Mouse (Mus musculus) neural tube, embryonic 15.5 days (tissue): Measurements from ENCODE around the gene Bloc1s2. TPM values are rescaled to one million over a fixed set of nuclear protein-coding genes. Genes with fewer than 3 reads are reported as not detected.

Source experiments
- ATAC-seq: fragments of 200-750 bp; cut with Nextera tagmentation; 2 replicates; pipeline ENCODE4 v1.8.0; 2017; ENCODE audit warnings: mild to moderate bottlenecking, moderate TSS enrichment, moderate library complexity; ENCODE audit not compliant: low FRiP score
- H3K27ac ChIP-seq: fragments of 300-500 bp; sonication (generic); replicated peaks from 2 replicates; pipeline ENCODE4 v1.5.1; 2015; ENCODE audit warnings: mild to moderate bottlenecking, inconsistent platforms
- H3K27me3 ChIP-seq: fragments of 300-500 bp; sonication (generic); replicated peaks from 2 replicates; pipeline ENCODE4 v1.6.1; 2015; ENCODE audit warnings: inconsistent platforms
- H3K36me3 ChIP-seq: fragments of 300-500 bp; sonication (generic); 2 replicates; pipeline ENCODE4 v1.6.1; 2015; ENCODE audit warnings: inconsistent platforms
- H3K4me1 ChIP-seq: fragments of 300-500 bp; sonication (generic); 2 replicates; pipeline ENCODE4 v1.6.1; 2015; ENCODE audit warnings: inconsistent platforms
- H3K4me2 ChIP-seq: fragments of 300-500 bp; sonication (generic); 2 replicates; pipeline ENCODE4 v1.6.1; 2015; ENCODE audit warnings: inconsistent platforms, mild to moderate bottlenecking, moderate library complexity
- H3K4me3 ChIP-seq: fragments of 300-500 bp; sonication (generic); replicated peaks from 2 replicates; pipeline ENCODE4 v1.5.1; 2015; ENCODE audit warnings: mild to moderate bottlenecking, inconsistent platforms
- H3K9ac ChIP-seq: fragments of 300-500 bp; sonication (generic); replicated peaks from 2 replicates; pipeline ENCODE4 v1.6.1; 2015; ENCODE audit warnings: mild to moderate bottlenecking, inconsistent platforms
- H3K9me3 ChIP-seq: fragments of 300-500 bp; sonication (generic); replicated peaks from 2 replicates; pipeline ENCODE4 v1.6.1; 2016; ENCODE audit warnings: inconsistent platforms
- WGBS: fragments of 180-500 bp; shearing (Covaris S2); methylation state at CpG from one replicate; pipeline ENCODE4 v1.1.7; 2015; ENCODE audit warnings: mixed read lengths; 5-methylcytosine and 5-hydroxymethylcytosine counted together
- polyA plus RNA-seq: library from polyadenylated mRNA; unstranded; fragments of >200 nt; fragmentation: Nextera tagmentation; extraction: Ambion mirVana; gene quantifications from 2 replicates; pipeline ENCODE4 v1.2.1, GENCODE M21; 2015

Bloc1s2 gene
- polyA plus RNA-seq, 1 experiment from 2014 or later, result 169 TPM

- Histone ChIP-seq H3K4me2 (no peak overlapping the region), H3K9ac (no peak overlapping the region), H3K4me3 (no peak overlapping the region), H3K36me3 (no peaks in the 10 kb centered on the region), H3K27me3 (peaks cover 37% of the 10 kb centered on the region), H3K4me1 (no peaks in the 10 kb centered on the region), H3K9me3 (no peaks in the 10 kb centered on the region), H3K27ac (no peak overlapping the region)
- ATAC-seq, result no peak
- 81% methylated on average over 5 of the region's 5 CpGs for WGBS
These were observed 7.5 kb upstream of the Bloc1s2 start for GRCm38 (mm10) chr19:44153781-44154180.

- H3K4me2 ChIP-seq, result no peak overlapping the region
- H3K4me1 ChIP-seq, result peaks cover 21% of the 10 kb centered on the region
- ATAC-seq, result no peak
- no peak overlapping the region for H3K9ac ChIP-seq
- H3K9me3 ChIP-seq, result no peaks in the 10 kb centered on the region
- H3K4me3 ChIP-seq, result no peak overlapping the region
- H3K36me3 ChIP-seq, result no peaks in the 10 kb centered on the region; the same call in none of the 2 replicates
- WGBS, result 82% methylated on average over 2 of the region's 2 CpGs
- no peak overlapping the region for H3K27ac ChIP-seq
- peaks cover 27% of the 10 kb centered on the region for H3K27me3 ChIP-seq
These were observed 2.7 kb upstream of the Bloc1s2 start for GRCm38 (mm10) chr19:44148991-44149390.

GRCm38 (mm10) chr19:44148345-44148744 is 2.1 kb upstream of the Bloc1s2 start:
- no peak for ATAC-seq
- 35% methylated on average over 2 of the region's 2 CpGs for WGBS
- no peak overlapping the region for H3K9ac ChIP-seq
- peaks cover 21% of the 10 kb centered on the region for H3K4me1 ChIP-seq
- peaks cover 23% of the 10 kb centered on the region for H3K27me3 ChIP-seq
- H3K4me2 ChIP-seq, result no peak overlapping the region
- peaks cover 6% of the 10 kb centered on the region for H3K36me3 ChIP-seq
- no peaks in the 10 kb centered on the region for H3K9me3 ChIP-seq
- H3K4me3 ChIP-seq, result no peak overlapping the region
- no peak overlapping the region for H3K27ac ChIP-seq

GRCm38 (mm10) chr19:44146951-44147350 is 705 bp upstream of the Bloc1s2 start:
- WGBS, result 98% methylated on average over 8 of the region's 8 CpGs
- Histone ChIP-seq H3K9ac (no peak overlapping the region), H3K27me3 (peaks cover 13% of the 10 kb centered on the region), H3K4me2 (no peak overlapping the region), H3K9me3 (no peaks in the 10 kb centered on the region), H3K4me3 (no peak overlapping the region), H3K36me3 (peaks cover 20% of the 10 kb centered on the region), H3K27ac (no peak overlapping the region), H3K4me1 (peaks cover 21% of the 10 kb centered on the region)
- no peak for ATAC-seq

GRCm38 (mm10) chr19:44146568-44146879 is 278 bp upstream of the Bloc1s2 start:
- WGBS, result 65% methylated on average over 9 of the region's 9 CpGs
- Histone ChIP-seq H3K27me3 (peaks cover 12% of the 10 kb centered on the region), H3K36me3 (peaks cover 23% of the 10 kb centered on the region), H3K4me1 (peaks cover 21% of the 10 kb centered on the region), H3K4me3 (peak overlapping the region; percentile 73), H3K9ac (peak overlapping the region; percentile 77), H3K4me2 (peak overlapping the region; percentile 77), H3K9me3 (no peaks in the 10 kb centered on the region), H3K27ac (peak overlapping the region; percentile 77)
- peak; percentile 67 for ATAC-seq

GRCm38 (mm10) chr19:44144366-44144765 is 1.9 kb downstream of the Bloc1s2 start:
- Histone ChIP-seq H3K9me3 (no peaks in the 10 kb centered on the region), H3K4me2 (no peak overlapping the region), H3K27ac (no peak overlapping the region), H3K4me3 (no peak overlapping the region), H3K36me3 (peaks cover 40% of the 10 kb centered on the region), H3K27me3 (peaks cover 9% of the 10 kb centered on the region), H3K4me1 (peaks cover 21% of the 10 kb centered on the region), H3K9ac (no peak overlapping the region)
- no peak for ATAC-seq
- 93% methylated on average over 9 of the region's 9 CpGs for WGBS

- Histone ChIP-seq H3K27me3 (no peaks in the 10 kb centered on the region), H3K27ac (peak overlapping the region; percentile 65), H3K4me1 (peaks cover 14% of the 10 kb centered on the region), H3K9me3 (no peaks in the 10 kb centered on the region), H3K4me2 (peak overlapping the region; percentile 61), H3K4me3 (peak overlapping the region; percentile 66), H3K9ac (no peak overlapping the region), H3K36me3 (peaks cover 38% of the 10 kb centered on the region)
- 31% methylated on average over 7 of the region's 7 CpGs for WGBS
- peak; percentile 46 for ATAC-seq
These were observed 10.2 kb downstream of the Bloc1s2 start for GRCm38 (mm10) chr19:44135960-44136485.

- under 1% methylated on average over 45 of the region's 45 CpGs for WGBS
- Histone ChIP-seq H3K4me2 (peak within 1 kb of the TSS; percentile 63), H3K27ac (peak within 1 kb of the TSS; percentile 97), H3K4me3 (peak within 1 kb of the TSS; percentile 66), H3K36me3 (peaks cover 40% of the 10 kb centered on the region), H3K9me3 (no peaks in the 10 kb centered on the region), H3K27me3 (no peaks in the 10 kb centered on the region), H3K4me1 (peaks cover 14% of the 10 kb centered on the region), H3K9ac (peak within 1 kb of the TSS; percentile 76)
- ATAC-seq, result peak; percentile 89
These were observed 10.9 kb downstream of the Bloc1s2 start, which contains the start of gene Cwf19l1 for GRCm38 (mm10) chr19:44135072-44135959. Gene Cwf19l1 (minus strand): TSS chr19:44135876.

GRCm38 (mm10) chr19:44132917-44133316 is 13.3 kb downstream of the Bloc1s2 start:
- H3K4me1 ChIP-seq, result peaks cover 14% of the 10 kb centered on the region
- ATAC-seq, result no peak
- no peak overlapping the region for H3K4me2 ChIP-seq
- no peak overlapping the region for H3K4me3 ChIP-seq
- no peaks in the 10 kb centered on the region for H3K27me3 ChIP-seq
- peaks cover 41% of the 10 kb centered on the region for H3K36me3 ChIP-seq
- no peaks in the 10 kb centered on the region for H3K9me3 ChIP-seq
- no peak overlapping the region for H3K9ac ChIP-seq
- no peak overlapping the region for H3K27ac ChIP-seq
- 95% methylated on average over 5 of the region's 5 CpGs for whole genome bisulfite sequencing

- Histone ChIP-seq H3K4me3 (no peak overlapping the region), H3K9me3 (no peaks in the 10 kb centered on the region), H3K9ac (no peak overlapping the region), H3K36me3 (peaks cover 77% of the 10 kb centered on the region), H3K27me3 (no peaks in the 10 kb centered on the region), H3K4me2 (no peak overlapping the region), H3K4me1 (no peaks in the 10 kb centered on the region), H3K27ac (no peak overlapping the region)
- no peak for ATAC-seq
- 83% methylated on average over 2 of the region's 2 CpGs for WGBS
These were observed 17.7 kb downstream of the Bloc1s2 start for GRCm38 (mm10) chr19:44128560-44128959.

- Histone ChIP-seq H3K9ac (no peak overlapping the region), H3K27ac (no peak overlapping the region), H3K27me3 (no peaks in the 10 kb centered on the region), H3K4me3 (no peak overlapping the region), H3K4me1 (no peaks in the 10 kb centered on the region), H3K4me2 (no peak overlapping the region), H3K36me3 (peaks cover 84% of the 10 kb centered on the region), H3K9me3 (no peaks in the 10 kb centered on the region)
- 87% methylated on average over 10 of the region's 10 CpGs for WGBS
- no peak for ATAC-seq
These were observed 18.3 kb downstream of the Bloc1s2 start for GRCm38 (mm10) chr19:44127729-44128497.
